Mouse (Mus musculus) embryonic fibroblast, embryonic 13.5 days (primary cell): ENCODE data around the gene Ago3. TPM values are rescaled to one million over a fixed set of nuclear protein-coding genes. Genes with fewer than 3 reads are reported as not detected.

Source experiments
- H3K27ac ChIP-seq: 2 replicates; pipeline ENCODE4 v1.5.1; 2012; ENCODE audit warnings: low read length, control low read depth, inconsistent platforms; ENCODE audit not compliant: insufficient read depth
- H3K4me1 ChIP-seq: 2 replicates; pipeline ENCODE4 v1.6.1; 2011; ENCODE audit warnings: low read length; ENCODE audit not compliant: control insufficient read depth, insufficient read depth
- H3K4me3 ChIP-seq: 2 replicates; pipeline ENCODE4 v1.5.1; 2011; ENCODE audit warnings: mild to moderate bottlenecking, control low read depth, low read length; ENCODE audit not compliant: insufficient read depth
- CTCF ChIP-seq: IDR thresholded peaks from 2 replicates; pipeline ENCODE4 v1.5.1; 2011; ENCODE audit warnings: mild to moderate bottlenecking, control low read depth, low read length, moderate library complexity, borderline replicate concordance; ENCODE audit not compliant: insufficient read depth
- POLR2A ChIP-seq: IDR thresholded peaks from 2 replicates; pipeline ENCODE4 v1.6.1; 2011; ENCODE audit warnings: low read depth, mild to moderate bottlenecking, control low read depth, low read length, moderate library complexity
- polyA plus RNA-seq: library from polyadenylated mRNA; stranded (reverse); fragments of >200 nt; gene quantifications from 2 replicates; pipeline ENCODE4 v1.2.4, GENCODE M21; 2011; ENCODE audit warnings: low read depth; ENCODE audit not compliant: missing spikeins, insufficient read length

The Ago3 gene
- polyA plus RNA-seq, result 18.0 and 22.7 TPM in 2 replicates

GRCm38 (mm10) chr4:126429347-126430079 is at the start of gene Ago3:
Ago3 (minus strand) TSS chr4:126429556.
- Histone ChIP-seq H3K4me1 (peaks cover 14% of the 10 kb centered on the region), H3K27ac (peak within 1 kb of the TSS; percentile 80), H3K4me3 (peak within 1 kb of the TSS; percentile 91)
- TF ChIP-seq CTCF, result no peak
- TF ChIP-seq POLR2A, result peak; percentile 83

GRCm38 (mm10) chr4:126473031-126473430 is 43.7 kb upstream of the Ago3 start:
- Histone ChIP-seq H3K4me1 (no peaks in the 10 kb centered on the region), H3K4me3 (no peak overlapping the region), H3K27ac (no peak overlapping the region)
- no peak for TF ChIP-seq POLR2A
- no peak for TF ChIP-seq CTCF

GRCm38 (mm10) chr4:126469334-126469733 is 40.0 kb upstream of the Ago3 start:
- no peaks in the 10 kb centered on the region for H3K4me1 ChIP-seq
- no peak overlapping the region for H3K27ac ChIP-seq
- no peak overlapping the region for H3K4me3 ChIP-seq
- TF ChIP-seq POLR2A, result no peak
- TF ChIP-seq CTCF, result no peak

- H3K27ac ChIP-seq, result no peak overlapping the region
- H3K4me3 ChIP-seq, result 0 out of 2 replicates have a peak overlapping the region, but pooled peaks have one; percentile 9
- H3K4me1 ChIP-seq, result no peaks in the 10 kb centered on the region
- TF ChIP-seq POLR2A, result no peak
- TF ChIP-seq CTCF, result no peak
Observed at GRCm38 (mm10) chr4:126468925-126469324, 39.6 kb upstream of the Ago3 start.

GRCm38 (mm10) chr4:126468285-126468901 is 39.0 kb upstream of the Ago3 start, which contains the start of gene Ago1:
Ago1 (minus strand) TSS chr4:126468583.
- Histone ChIP-seq H3K4me1 (no peaks in the 10 kb centered on the region), H3K4me3 (peak within 1 kb of the TSS; percentile 86), H3K27ac (no peak within 1 kb of the TSS)
- TF ChIP-seq CTCF, result peak; percentile 67
- TF ChIP-seq POLR2A, result peak; percentile 67

GRCm38 (mm10) chr4:126467721-126468284 is 38.4 kb upstream of the Ago3 start:
- H3K4me1 ChIP-seq, result no peaks in the 10 kb centered on the region
- peak overlapping the region; percentile 86 for H3K4me3 ChIP-seq
- H3K27ac ChIP-seq, result no peak overlapping the region
- TF ChIP-seq POLR2A, result no peak
- TF ChIP-seq CTCF, result no peak

- H3K27ac ChIP-seq, result no peak overlapping the region
- no peaks in the 10 kb centered on the region for H3K4me1 ChIP-seq
- no peak overlapping the region for H3K4me3 ChIP-seq
- TF ChIP-seq POLR2A (no peak), CTCF (no peak)
Observed at GRCm38 (mm10) chr4:126466251-126466750, 36.9 kb upstream of the Ago3 start.

- Histone ChIP-seq H3K27ac (no peak overlapping the region), H3K4me3 (no peak overlapping the region), H3K4me1 (no peaks in the 10 kb centered on the region)
- TF ChIP-seq POLR2A, result no peak
- TF ChIP-seq CTCF, result no peak
Observed at GRCm38 (mm10) chr4:126465843-126466242, 36.5 kb upstream of the Ago3 start.

GRCm38 (mm10) chr4:126464892-126465235 is 35.5 kb upstream of the Ago3 start:
- Histone ChIP-seq H3K4me1 (no peaks in the 10 kb centered on the region), H3K4me3 (no peak overlapping the region), H3K27ac (no peak overlapping the region)
- TF ChIP-seq CTCF (no peak), POLR2A (no peak)

- no peak overlapping the region for H3K4me3 ChIP-seq
- no peaks in the 10 kb centered on the region for H3K4me1 ChIP-seq
- TF ChIP-seq CTCF (no peak), POLR2A (no peak)
- no peak overlapping the region for H3K27ac ChIP-seq
Observed at GRCm38 (mm10) chr4:126464189-126464891, 35.0 kb upstream of the Ago3 start.
